Comparison of ENCODE assay signal across 8 mouse cellular contexts in genomic region chr5:142894918-142895613, GRCm38 (mm10). TPM values are rescaled to one million over a fixed set of nuclear protein-coding genes. Genes with fewer than 3 reads are reported as not detected.
A peak's percentile ranks its signal among the peaks of the same experiment; 100 is the strongest.
DNase-seq lines count a peak whose midpoint lies in the region; ATAC-seq and TF ChIP-seq lines count a peak whose summit lies in the region.

Fbxl18 (minus strand) TSS chr5:142895421.

- peak within 1 kb of the TSS; percentile 72 for H3K27ac ChIP-seq in embryonic facial prominence, embryonic 14.5 days (replicated peaks; ENCODE audit: low read depth, low read length)
- peak within 1 kb of the TSS; percentile 50 for H3K27ac ChIP-seq in liver, adult 2 months (replicated peaks; ENCODE audit: insufficient read depth, low read depth, low read length)

- no peak for TF ChIP-seq CTCF in liver, adult 2 months (IDR thresholded peaks at IDR 0.05; ENCODE audit: low read depth, low read length)

- peaks cover 10% of the 10 kb centered on the region for H3K4me1 ChIP-seq in embryonic facial prominence, embryonic 14.5 days (ENCODE audit: control insufficient read depth, insufficient read depth, low read length)
- peaks cover 4% of the 10 kb centered on the region; the same call in 1 of the 2 replicates for H3K4me1 ChIP-seq in liver, adult 2 months (ENCODE audit: control insufficient read depth, insufficient read depth, low read length)

- peak; percentile 35; the same call in 1 of the 2 replicates for TF ChIP-seq POLR2A in liver, adult 2 months (IDR thresholded peaks at IDR 0.05; ENCODE audit: extremely low read depth, insufficient read depth, low read length)
- peak; percentile 82 for TF ChIP-seq POLR2A in myocyte (IDR thresholded peaks at IDR 0.05; ENCODE audit: insufficient read length, low read depth)

- WGBS in embryonic facial prominence, embryonic 14.5 days, result under 1% methylated on average over 30 of the region's 40 CpGs
- WGBS in liver, adult 2 months, result under 1% methylated on average over 40 of the region's 40 CpGs

- no peaks in the 10 kb centered on the region for H3K27me3 ChIP-seq in embryonic facial prominence, embryonic 14.5 days (replicated peaks; ENCODE audit: control insufficient read depth, insufficient read depth, low read length)
- no peaks in the 10 kb centered on the region for H3K27me3 ChIP-seq in liver, adult 2 months (ENCODE audit: control insufficient read depth, insufficient read depth, low read length)
- no peaks in the 10 kb centered on the region for H3K27me3 ChIP-seq in myocyte (ENCODE audit: control insufficient read depth, insufficient read depth, insufficient read length)
- H3K27me3 ChIP-seq in splenic B cell, adult 2 months (ENCODE audit: control insufficient read depth, insufficient read depth, low read length, poor library complexity, severe bottlenecking), result no peaks in the 10 kb centered on the region

- H3K4me2 ChIP-seq in embryonic facial prominence, embryonic 14.5 days (ENCODE audit: low read depth, low read length), result peak within 1 kb of the TSS; percentile 91
- peak within 1 kb of the TSS; percentile 98 for H3K4me2 ChIP-seq in myocyte (ENCODE audit: low read depth)

- no peaks in the 10 kb centered on the region for H3K9me3 ChIP-seq in embryonic facial prominence, embryonic 14.5 days (ENCODE audit: control insufficient read depth, low read length)

- peak; percentile 95 for ATAC-seq in embryonic facial prominence, embryonic 14.5 days (ENCODE audit: low read depth)

- H3K9ac ChIP-seq in embryonic facial prominence, embryonic 14.5 days (ENCODE audit: low read depth, low read length), result peak within 1 kb of the TSS; percentile 82
- H3K9ac ChIP-seq in liver, adult 2 months (ENCODE audit: low read depth, low read length), result peak within 1 kb of the TSS; percentile 68

- H3ac ChIP-seq in myocyte (ENCODE audit: control insufficient read depth, insufficient read length), result peak within 1 kb of the TSS; percentile 66

- H3K79me2 ChIP-seq in liver, adult 2 months (ENCODE audit: control insufficient read depth, insufficient read depth, low read length), result peaks cover 13% of the 10 kb centered on the region; the same call in 1 of the 2 replicates
- peaks cover 20% of the 10 kb centered on the region for H3K79me2 ChIP-seq in myocyte (ENCODE audit: control insufficient read depth, insufficient read depth)

- peaks cover 20% of the 10 kb centered on the region for H3K36me3 ChIP-seq in embryonic facial prominence, embryonic 14.5 days (ENCODE audit: control insufficient read depth, insufficient read depth, low read length)
- no peaks in the 10 kb centered on the region for H3K36me3 ChIP-seq in liver, adult 2 months (ENCODE audit: control insufficient read depth, insufficient read depth, low read length)
- no peaks in the 10 kb centered on the region for H3K36me3 ChIP-seq in myocyte (ENCODE audit: control insufficient read depth, insufficient read depth)
- peaks cover 6% of the 10 kb centered on the region; the same call in 1 of the 2 replicates for H3K36me3 ChIP-seq in splenic B cell, adult 2 months (ENCODE audit: control insufficient read depth, insufficient read depth, low read length, poor library complexity, severe bottlenecking)

- peak within 1 kb of the TSS; percentile 65 for H3K4me3 ChIP-seq in embryonic facial prominence, embryonic 14.5 days (ENCODE audit: low read depth, low read length)
- peak within 1 kb of the TSS; percentile 77 for H3K4me3 ChIP-seq in liver, adult 2 months (ENCODE audit: insufficient read depth, low read depth, low read length)
- peak within 1 kb of the TSS; percentile 89 for H3K4me3 ChIP-seq in myocyte

- peak; percentile 91 for DNase-seq in 416B (ENCODE audit: low read depth)
- DNase-seq in adrenal gland, postnatal 4 days (ENCODE audit: low spot score in 2 of 2), result peak; percentile 81 to 85
- peak; percentile 95 for DNase-seq in embryonic facial prominence, embryonic 14.5 days (ENCODE audit: low spot score)
- DNase-seq in heart, adult 8-10 months (ENCODE audit: low spot score), result peak; percentile 90
- peak; percentile 93 for DNase-seq in kidney, adult 9 months
- DNase-seq in liver, adult 2 months (ENCODE audit: extremely low read depth, low read depth, low spot score), result peak; percentile 81
- DNase-seq in splenic B cell, adult 2 months (ENCODE audit: low read depth, low spot score), result peak; percentile 89

TF ChIP-seq in myocyte, 11 proteins besides CTCF, POLR2A, EP300 and RAD21:
- TF ChIP-seq POLR2AphosphoS2 (IDR thresholded peaks at IDR 0.05; ENCODE audit: insufficient read length, low read depth), result peak; percentile 81
- peak; percentile 92 for TF ChIP-seq SRF (IDR thresholded peaks at IDR 0.05; ENCODE audit: control insufficient read depth, insufficient read length, low read depth)
- peak; percentile 27 for TF ChIP-seq USF1 (IDR thresholded peaks at IDR 0.05; ENCODE audit: low read depth)
- no peak for TF ChIP-seq MAX (IDR thresholded peaks at IDR 0.05; ENCODE audit: low read depth)

RNA-seq across cellular contexts. Expression of gene Fbxl18, which starts in this region (rescaled TPM):
- 10 to 100 TPM; 18.3 to 20.9 TPM for total RNA-seq in adrenal gland, postnatal 4 days (2021)
- polyA plus RNA-seq in embryonic facial prominence, embryonic 14.5 days (2014; fragmentation: Nextera tagmentation; extraction: Ambion mirVana), result 9.2 and 9.4 TPM in 2 replicates
- total RNA-seq in heart, adult 8-10 months (2022), result 1 to 10 TPM; 3.7 to 5.2 (median 4.7) TPM
- total RNA-seq in liver, adult 2 months (2014; rRNA removed), result 1.5 and 2.4 TPM in 2 replicates
- 9.3 and 10.6 TPM in 2 replicates for polyA plus RNA-seq in liver, adult 2 months (2012; rRNA removed)
- 7.6 TPM for polyA plus RNA-seq in myocyte (2012; fragmentation: generic; extraction: Trizol)

Comparison
In these comparisons a context has a peak if more than half of its experiments do, and no peak if none do; other contexts are left out.
1. Peak in every context shown above with its lines: DNase-seq, ATAC-seq, H3K4me3 ChIP-seq and H3K27ac ChIP-seq.